Mouse (Mus musculus): ENCODE measurements at regions not wholly inside any gene's neighbourhood (a gene's known extent, or its start where the extent isn't known, plus 50 kb on each side); places are given as distances from the start of the nearest gene placed in this dataset.

GRCm38 (mm10) chr14:91889141-91889631 is 2001.3 kb downstream of the Pcdh9 start:
- DNase-seq (ENCODE audit: low spot score in 2 of 2): peak; percentile 7 to 16

GRCm38 (mm10) chr14:91865935-91866664 is 2024.4 kb downstream of the Pcdh9 start:
- no peak for DNase-seq (ENCODE audit: low spot score in 2 of 2)

GRCm38 (mm10) chr14:91852258-91852657 is 2038.2 kb downstream of the Pcdh9 start:
- DNase-seq (ENCODE audit: low spot score in 2 of 2): no peak

Data from layer of hippocampus, adult 8-10 months (tissue).